10 mouse cellular contexts compared by ENCODE assay signal in genomic region chr11:112978884-112979283, GRCm38 (mm10).
DNase-seq lines count a peak whose midpoint lies in the region; ATAC-seq and TF ChIP-seq lines count a peak whose summit lies in the region.
"Had no signal": no experiment of that assay in that cellular context is flagged by ENCODE, and none has a peak within 500 bp of the region (broad histone marks: within the 10 kb centered on the region; RNA-seq: fewer than 3 reads in every experiment).

No protein-coding gene starts in this region.

- peaks cover 15% of the 10 kb centered on the region for H3K9me3 ChIP-seq in forebrain, embryonic 10.5 days
- peaks cover 2% of the 10 kb centered on the region; the same call in 1 of the 2 replicates for H3K9me3 ChIP-seq in forebrain, embryonic 11.5 days (ENCODE audit: control insufficient read depth, low read length)
- H3K9me3 ChIP-seq in kidney, postnatal 0 days (replicated peaks; ENCODE audit: low read length): no peaks in the 10 kb centered on the region
- H3K9me3 ChIP-seq: liver, embryonic 13.5 days had no signal

- no peak overlapping the region for H3K4me2 ChIP-seq in forebrain, embryonic 11.5 days (ENCODE audit: low read depth, low read length, severe bottlenecking)
- H3K4me2 ChIP-seq in kidney, postnatal 0 days (ENCODE audit: low read length): no peak overlapping the region
- H3K4me2 ChIP-seq: liver, embryonic 13.5 days had no signal

- H3K36me3 ChIP-seq in forebrain, embryonic 10.5 days (replicated peaks): 0 out of 2 replicates have a peak, but pooled peaks cover 2% of the 10 kb centered on the region
- H3K36me3 ChIP-seq in forebrain, embryonic 11.5 days (ENCODE audit: control insufficient read depth, insufficient read depth, low read length): no peaks in the 10 kb centered on the region
- H3K36me3 ChIP-seq in kidney, postnatal 0 days (ENCODE audit: insufficient read depth, low read length): no peaks in the 10 kb centered on the region
- H3K36me3 ChIP-seq: liver, embryonic 13.5 days had no signal

- peaks cover 65% of the 10 kb centered on the region for H3K4me1 ChIP-seq in forebrain, embryonic 10.5 days
- peaks cover 37% of the 10 kb centered on the region for H3K4me1 ChIP-seq in forebrain, embryonic 11.5 days (replicated peaks; ENCODE audit: control insufficient read depth, insufficient read depth, low read length)
- H3K4me1 ChIP-seq in kidney, postnatal 0 days (replicated peaks; ENCODE audit: insufficient read depth, low read length): peaks cover 21% of the 10 kb centered on the region; the same call in 1 of the 2 replicates

- no peak overlapping the region for H3K4me3 ChIP-seq in forebrain, embryonic 10.5 days
- no peak overlapping the region for H3K4me3 ChIP-seq in forebrain, embryonic 11.5 days (ENCODE audit: low read depth, low read length)
- no peak overlapping the region for H3K4me3 ChIP-seq in kidney, postnatal 0 days (replicated peaks; ENCODE audit: low read depth, low read length)
- H3K4me3 ChIP-seq: liver, embryonic 13.5 days had no signal

- H3K27me3 ChIP-seq in forebrain, embryonic 10.5 days (ENCODE audit: poor library complexity, severe bottlenecking): peaks cover 19% of the 10 kb centered on the region
- H3K27me3 ChIP-seq in forebrain, embryonic 11.5 days (ENCODE audit: control insufficient read depth, insufficient read depth, low read length): no peaks in the 10 kb centered on the region; the same call in 1 of the 2 replicates
- H3K27me3 ChIP-seq in kidney, postnatal 0 days (ENCODE audit: insufficient read depth, low read length): no peaks in the 10 kb centered on the region

- DNase-seq in forebrain, embryonic 10.5 days (ENCODE audit: extremely low spot score, low spot score): no peak
- no peak for DNase-seq in forebrain, embryonic 11.5 days (ENCODE audit: low spot score)
- peak; percentile 48 for DNase-seq in kidney, postnatal 0 days (ENCODE audit: low spot score)
- DNase-seq in kidney, postnatal 36 days: no peak
- DNase-seq in retina, postnatal 1 day: peak; percentile 35
- no peak for DNase-seq in retina, embryonic 14.5 days (ENCODE audit: low spot score)
- DNase-seq in spleen, postnatal 4 days (ENCODE audit: low spot score in 2 of 2): no peak
- no peak for DNase-seq in right cerebral cortex, adult 2 months (ENCODE audit: low spot score in 2 of 2)
- DNase-seq: cerebellum, adult 8-10 months; liver, embryonic 13.5 days had no signal

- ATAC-seq in forebrain, embryonic 11.5 days (replicated peaks; ENCODE audit: low FRiP score): no peak
- no peak for ATAC-seq in kidney, postnatal 0 days (replicated peaks; ENCODE audit: low FRiP score, low read depth)

- WGBS in forebrain, embryonic 10.5 days: 55% methylated on average over 6 of the region's 6 CpGs
- WGBS in forebrain, embryonic 11.5 days: 46% methylated on average over 6 of the region's 6 CpGs
- 28% methylated on average over 6 of the region's 6 CpGs for WGBS in kidney, postnatal 0 days

- no peak overlapping the region for H3K9ac ChIP-seq in forebrain, embryonic 11.5 days (ENCODE audit: low read length)
- H3K9ac ChIP-seq in kidney, postnatal 0 days (ENCODE audit: low read depth, low read length): no peak overlapping the region
- H3K9ac ChIP-seq: liver, embryonic 13.5 days had no signal

- peak overlapping the region; percentile 85 for H3K27ac ChIP-seq in forebrain, embryonic 10.5 days
- no peak overlapping the region for H3K27ac ChIP-seq in forebrain, embryonic 11.5 days (ENCODE audit: low read depth, low read length)
- H3K27ac ChIP-seq in kidney, postnatal 0 days: no peak overlapping the region
- H3K27ac ChIP-seq: liver, embryonic 13.5 days had no signal

- no peak for TF ChIP-seq CTCF in kidney, postnatal 0 days (IDR thresholded peaks at IDR 0.05; ENCODE audit: low read depth)

Comparison
In these comparisons a context has a peak if more than half of its experiments do, and no peak if none do; other contexts are left out.
1. DNase-seq: peak in kidney, postnatal 0 days (single experiment) and retina, postnatal 1 day (single experiment); none in forebrain, embryonic 10.5 days (single experiment), forebrain, embryonic 11.5 days (single experiment), kidney, postnatal 36 days (0 of 2), retina, embryonic 14.5 days (single experiment), spleen, postnatal 4 days (0 of 2) and right cerebral cortex, adult 2 months (0 of 2).